Mouse (Mus musculus) forebrain, embryonic 12.5 days (tissue): ENCODE data around the gene Ube2z. TPM values are rescaled to one million over a fixed set of nuclear protein-coding genes. Genes with fewer than 3 reads are reported as not detected.

Experiments
- ATAC-seq: fragments of 200-750 bp; cut with Nextera tagmentation; 2 replicates; pipeline ENCODE4 v1.8.0; 2017; ENCODE audit warnings: moderate TSS enrichment; ENCODE audit not compliant: low FRiP score
- H3K27ac ChIP-seq: fragments of 300-500 bp; sonication (generic); 2 replicates; pipeline ENCODE4 v1.5.1; 2016; ENCODE audit warnings: mild to moderate bottlenecking
- H3K27me3 ChIP-seq: fragments of 300-500 bp; sonication (generic); 2 replicates; pipeline ENCODE4 v1.6.1; 2016; ENCODE audit warnings: mild to moderate bottlenecking
- H3K36me3 ChIP-seq: fragments of 300-500 bp; sonication (generic); replicated peaks from 2 replicates; pipeline ENCODE4 v1.6.1; 2016; ENCODE audit warnings: mild to moderate bottlenecking
- H3K4me1 ChIP-seq: fragments of 300-500 bp; sonication (generic); 2 replicates; pipeline ENCODE4 v1.6.1; 2016
- H3K4me2 ChIP-seq: fragments of 300-500 bp; sonication (generic); 2 replicates; pipeline ENCODE4 v1.6.1; 2016; ENCODE audit warnings: mild to moderate bottlenecking, moderate library complexity
- H3K4me3 ChIP-seq: fragments of 300-500 bp; sonication (generic); replicated peaks from 2 replicates; pipeline ENCODE4 v1.5.1; 2016; ENCODE audit warnings: mild to moderate bottlenecking
- H3K9ac ChIP-seq: fragments of 300-500 bp; sonication (generic); 2 replicates; pipeline ENCODE4 v1.6.1; 2016; ENCODE audit warnings: mild to moderate bottlenecking
- H3K9me3 ChIP-seq: fragments of 300-500 bp; sonication (generic); 2 replicates; pipeline ENCODE4 v1.6.1; 2016
- WGBS: fragments of 180-500 bp; shearing (Covaris S2); methylation state at CpG from one replicate; pipeline ENCODE4 v1.1.7; 2016; 5-methylcytosine and 5-hydroxymethylcytosine counted together
- polyA plus RNA-seq: library from polyadenylated mRNA; unstranded; fragments of >200 nt; fragmentation: Nextera tagmentation; extraction: Ambion mirVana; gene quantifications from 2 replicates; pipeline ENCODE4 v1.2.1, GENCODE M21; 2016

Ube2z gene
- polyA plus RNA-seq, 1 experiment from 2014 or later, result 30.4 TPM

DNA sequence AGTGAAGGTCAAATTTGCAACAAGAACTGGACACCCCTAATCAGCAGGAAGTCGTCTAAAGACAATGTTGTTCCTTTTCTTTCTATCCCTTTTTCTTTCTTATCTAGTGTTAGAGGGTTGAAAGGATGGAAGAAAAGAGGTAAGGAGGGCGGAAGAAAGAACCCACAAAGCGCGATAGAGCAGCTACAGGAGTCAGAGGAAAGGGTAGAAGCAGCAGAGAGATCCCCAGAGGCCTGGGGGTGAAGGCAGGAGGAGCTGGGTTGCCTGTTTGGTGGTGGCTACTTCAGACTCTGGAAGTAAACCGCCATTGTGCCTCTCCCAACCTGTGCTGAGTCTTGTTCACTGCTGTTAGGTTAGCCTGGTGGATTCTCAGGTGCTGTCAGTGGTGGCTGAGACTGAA is 37.1 kb downstream of the Ube2z start:
- Histone ChIP-seq H3K4me1 (no peaks in the 10 kb centered on the region), H3K27ac (no peak overlapping the region), H3K36me3 (no peaks in the 10 kb centered on the region), H3K4me2 (no peak overlapping the region), H3K27me3 (0 out of 2 replicates have a peak, but pooled peaks cover 11% of the 10 kb centered on the region), H3K9ac (no peak overlapping the region), H3K9me3 (no peaks in the 10 kb centered on the region), H3K4me3 (no peak overlapping the region)
- 70% methylated on average over 5 of the region's 5 CpGs for WGBS
- no peak for ATAC-seq

DNA sequence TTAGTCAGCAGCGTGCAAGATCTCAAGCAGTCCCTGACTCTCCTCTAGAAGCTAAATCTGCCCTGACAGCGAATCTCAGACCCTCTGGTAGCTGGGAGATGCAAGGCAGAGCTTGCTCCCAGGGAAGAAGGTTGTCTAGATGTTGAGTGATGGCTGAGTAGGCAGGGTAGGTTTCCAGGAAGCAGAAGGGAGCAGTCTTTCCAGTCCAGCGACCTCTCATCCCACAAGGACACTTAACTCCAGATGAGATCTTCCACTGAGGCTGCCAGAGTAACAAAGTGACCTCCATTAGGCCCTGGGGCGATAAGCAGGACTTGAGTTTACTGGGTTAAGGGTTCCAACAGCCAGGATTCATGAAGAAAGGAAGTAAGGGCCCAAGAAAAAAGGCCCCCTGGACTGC is 44.6 kb downstream of the Ube2z start:
- H3K36me3 ChIP-seq, result no peaks in the 10 kb centered on the region
- 69% methylated on average over 4 of the region's 4 CpGs for WGBS
- H3K4me1 ChIP-seq, result no peaks in the 10 kb centered on the region; the same call in 1 of the 2 replicates
- ATAC-seq, result no peak
- H3K4me3 ChIP-seq, result no peak overlapping the region
- H3K27me3 ChIP-seq, result no peaks in the 10 kb centered on the region
- no peaks in the 10 kb centered on the region for H3K9me3 ChIP-seq
- no peak overlapping the region for H3K4me2 ChIP-seq
- H3K9ac ChIP-seq, result no peak overlapping the region
- H3K27ac ChIP-seq, result no peak overlapping the region

DNA sequence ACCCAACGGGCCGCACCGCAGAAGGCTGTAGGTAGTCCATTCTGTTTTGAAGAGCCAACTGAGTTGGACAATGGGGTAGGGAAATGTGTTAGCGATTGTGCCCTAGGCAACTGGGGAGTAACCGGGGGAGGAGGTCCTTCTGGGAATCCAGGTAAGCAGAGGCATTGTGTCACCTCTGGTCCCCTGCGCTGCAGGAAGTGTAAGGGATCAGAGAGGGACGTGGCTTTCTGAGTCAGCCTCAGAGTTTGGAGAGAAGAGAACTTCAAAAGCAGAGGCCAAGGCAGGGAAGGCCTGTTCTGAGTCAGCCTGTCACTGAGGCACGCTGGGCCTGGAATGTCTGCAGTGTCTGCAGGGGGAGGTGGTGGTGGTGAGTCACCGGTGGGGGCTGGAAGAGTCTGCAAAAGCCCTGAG is 47.2 kb downstream of the Ube2z start:
- Histone ChIP-seq H3K4me2 (no peak overlapping the region), H3K4me3 (no peak overlapping the region), H3K27me3 (no peaks in the 10 kb centered on the region), H3K9me3 (no peaks in the 10 kb centered on the region), H3K9ac (no peak overlapping the region), H3K4me1 (peaks cover 2% of the 10 kb centered on the region; the same call in 1 of the 2 replicates), H3K27ac (no peak overlapping the region), H3K36me3 (no peaks in the 10 kb centered on the region)
- WGBS, result 14% methylated on average over 9 of the region's 9 CpGs
- ATAC-seq, result no peak

DNA sequence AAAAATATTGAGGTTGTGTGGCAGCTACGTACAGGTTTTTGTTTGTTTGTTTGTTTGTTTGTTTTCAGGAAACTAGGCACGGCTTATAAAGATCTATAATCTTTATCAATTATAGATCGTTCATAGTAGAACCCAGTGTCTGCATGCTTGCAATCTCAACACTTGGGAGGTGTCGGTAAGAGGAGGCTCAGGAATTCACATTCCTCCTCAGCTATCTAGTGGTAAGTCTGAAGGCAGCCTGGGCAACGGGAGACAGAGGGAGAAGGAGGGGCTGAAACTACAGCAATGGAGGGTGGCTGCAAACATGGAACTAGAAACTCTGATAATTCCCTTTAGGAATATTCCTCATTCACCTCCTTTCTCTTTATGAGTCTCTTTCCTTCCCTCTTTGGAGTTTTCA is 49.8 kb downstream of the Ube2z start:
- Histone ChIP-seq H3K27me3 (no peaks in the 10 kb centered on the region), H3K27ac (no peak overlapping the region), H3K9ac (no peak overlapping the region), H3K4me2 (no peak overlapping the region), H3K4me1 (peaks cover 10% of the 10 kb centered on the region; the same call in 1 of the 2 replicates), H3K4me3 (no peak overlapping the region), H3K9me3 (no peaks in the 10 kb centered on the region), H3K36me3 (no peaks in the 10 kb centered on the region)
- no peak for ATAC-seq
- WGBS, result 62% methylated on average over 5 of the region's 5 CpGs

DNA sequence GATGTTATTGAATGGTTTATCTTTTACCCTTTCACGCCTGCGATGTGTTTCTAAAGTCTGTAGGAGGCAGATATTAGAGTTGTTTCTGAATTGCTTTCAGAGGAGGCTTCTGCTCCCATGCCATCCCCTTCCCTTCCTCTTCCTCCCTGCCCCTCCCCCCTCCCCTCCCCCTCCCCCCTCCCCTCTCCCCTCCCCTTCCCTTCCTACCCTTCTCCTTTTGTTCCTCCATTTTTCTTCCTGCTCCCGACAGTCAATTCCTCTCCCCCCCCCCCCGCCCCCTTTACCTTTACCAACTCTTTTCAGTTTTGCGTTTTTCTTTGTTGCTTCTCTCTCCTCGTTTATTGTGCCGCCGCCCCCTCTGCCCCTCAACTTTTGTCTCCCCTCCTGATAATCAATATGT is 53.2 kb downstream of the Ube2z start:
- H3K9ac ChIP-seq, result no peak overlapping the region
- peaks cover 14% of the 10 kb centered on the region for H3K4me1 ChIP-seq
- H3K4me3 ChIP-seq, result 0 out of 2 replicates have a peak overlapping the region, but pooled peaks have one; percentile 16
- no peaks in the 10 kb centered on the region for H3K9me3 ChIP-seq
- peak overlapping the region; percentile 45 for H3K4me2 ChIP-seq
- no peaks in the 10 kb centered on the region for H3K36me3 ChIP-seq
- H3K27me3 ChIP-seq, result no peaks in the 10 kb centered on the region
- no peak for ATAC-seq
- 9% methylated on average over 3 of the region's 8 CpGs for WGBS
- H3K27ac ChIP-seq, result no peak overlapping the region

DNA sequence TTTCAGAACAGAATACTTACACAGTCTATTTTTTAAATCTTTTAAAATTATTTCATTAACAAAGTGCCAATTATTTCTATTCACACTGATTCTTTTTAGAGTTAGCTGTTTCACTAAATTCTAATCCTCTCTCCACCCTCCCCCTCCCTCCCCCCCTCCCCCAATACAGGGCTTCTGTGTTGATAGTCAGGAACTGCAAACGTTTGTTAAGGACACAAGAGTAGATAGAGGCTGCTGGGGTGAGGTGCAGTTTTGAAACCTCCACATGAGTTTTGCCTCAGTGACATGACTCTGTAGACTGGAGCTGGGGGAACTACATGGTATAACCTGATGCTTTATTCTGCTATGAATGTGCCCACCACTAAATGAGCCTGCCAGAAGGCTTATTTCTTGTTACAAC is 56.4 kb downstream of the Ube2z start:
- no peak overlapping the region for H3K4me3 ChIP-seq
- 0% methylated on average over 1 of the region's 1 CpGs for WGBS
- H3K36me3 ChIP-seq, result no peaks in the 10 kb centered on the region
- H3K9me3 ChIP-seq, result no peaks in the 10 kb centered on the region
- peaks cover 14% of the 10 kb centered on the region for H3K4me1 ChIP-seq
- no peaks in the 10 kb centered on the region for H3K27me3 ChIP-seq
- no peak overlapping the region for H3K27ac ChIP-seq
- H3K4me2 ChIP-seq, result no peak overlapping the region
- no peak overlapping the region for H3K9ac ChIP-seq
- no peak for ATAC-seq

DNA sequence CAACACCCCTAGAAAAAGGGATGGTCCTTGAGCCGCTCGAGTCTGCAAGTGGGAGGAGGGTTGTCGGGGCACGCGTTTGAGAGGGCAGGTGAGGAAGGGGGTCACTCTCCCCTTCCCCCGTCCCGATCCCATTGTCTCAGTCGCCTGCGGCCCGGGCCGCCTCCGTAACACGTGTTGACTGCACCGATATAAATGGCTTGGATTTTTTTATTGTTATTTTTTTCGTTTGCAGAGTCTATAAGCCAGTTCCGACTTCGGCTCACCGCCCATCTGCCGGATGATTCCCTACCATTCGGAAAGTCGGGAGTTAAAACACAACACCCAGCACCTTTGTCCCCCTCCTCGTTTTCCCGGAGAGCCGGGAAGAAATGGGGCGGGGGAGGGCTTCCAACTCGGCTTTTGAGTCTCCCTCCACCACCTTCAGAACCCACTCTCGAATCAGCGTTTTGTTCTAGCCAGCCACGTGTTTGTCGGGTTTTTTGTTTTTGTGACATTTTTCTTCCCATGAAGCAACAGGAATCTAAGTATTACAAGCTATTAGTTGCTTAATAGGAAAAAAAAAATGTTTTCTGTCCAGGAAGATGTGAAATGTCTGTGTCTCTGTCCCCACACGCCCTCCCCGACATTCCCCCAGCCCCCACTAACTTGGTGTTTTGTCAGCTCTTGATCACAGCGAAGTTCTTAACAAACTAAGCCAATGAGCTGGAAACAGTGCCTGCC is 57.5 kb downstream of the Ube2z start:
- H3K4me1 ChIP-seq, result peaks cover 18% of the 10 kb centered on the region
- H3K9me3 ChIP-seq, result no peaks in the 10 kb centered on the region
- no peaks in the 10 kb centered on the region for H3K27me3 ChIP-seq
- H3K27ac ChIP-seq, result peak overlapping the region; percentile 99
- peak overlapping the region; percentile 81 for H3K4me2 ChIP-seq
- H3K9ac ChIP-seq, result peak overlapping the region; percentile 94
- under 1% methylated on average over 33 of the region's 33 CpGs for WGBS
- H3K4me3 ChIP-seq, result peak overlapping the region; percentile 96
- ATAC-seq, result no peak
- H3K36me3 ChIP-seq, result no peaks in the 10 kb centered on the region

DNA sequence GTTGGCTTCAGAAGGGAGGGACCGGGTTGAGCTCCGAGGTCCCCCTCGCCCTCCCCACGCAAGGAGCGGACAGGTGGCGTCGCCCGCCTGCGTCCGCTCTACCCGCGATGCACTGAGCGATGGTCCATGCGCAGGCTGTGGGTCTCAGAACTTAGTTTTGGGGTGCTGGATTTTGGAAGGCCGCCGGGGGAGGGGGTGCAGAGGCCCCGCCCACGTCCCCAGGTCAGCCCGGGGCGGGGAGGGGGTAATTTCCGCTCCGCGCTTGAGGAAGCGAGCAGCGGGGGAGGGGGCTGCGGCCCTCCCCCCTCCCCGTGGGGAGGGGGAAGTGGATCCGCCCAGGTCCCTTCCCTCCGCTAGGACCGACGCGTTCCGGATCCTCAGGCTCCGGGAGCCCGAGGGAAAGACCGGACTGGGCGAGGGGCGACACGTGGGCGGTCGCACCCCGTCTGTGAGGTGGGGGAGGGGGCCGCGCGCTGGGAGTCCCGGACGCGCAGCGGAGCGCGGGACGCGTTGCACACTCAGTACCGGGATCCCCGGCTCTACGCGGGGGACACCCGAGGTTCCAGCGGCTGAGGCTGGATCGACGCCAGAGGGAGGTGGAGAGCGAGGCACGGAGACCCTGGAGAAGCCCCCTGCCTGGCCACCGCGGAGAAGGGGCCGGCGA is 58.2 kb downstream of the Ube2z start:
- no peaks in the 10 kb centered on the region for H3K36me3 ChIP-seq
- peak overlapping the region; percentile 81 for H3K4me2 ChIP-seq
- peak; percentile 89 for ATAC-seq
- H3K4me3 ChIP-seq, result peak overlapping the region; percentile 96
- H3K9me3 ChIP-seq, result no peaks in the 10 kb centered on the region
- peaks cover 21% of the 10 kb centered on the region for H3K4me1 ChIP-seq
- peak overlapping the region; percentile 99 for H3K27ac ChIP-seq
- peak overlapping the region; percentile 94 for H3K9ac ChIP-seq
- H3K27me3 ChIP-seq, result no peaks in the 10 kb centered on the region
- WGBS, result under 1% methylated on average over 66 of the region's 67 CpGs

DNA sequence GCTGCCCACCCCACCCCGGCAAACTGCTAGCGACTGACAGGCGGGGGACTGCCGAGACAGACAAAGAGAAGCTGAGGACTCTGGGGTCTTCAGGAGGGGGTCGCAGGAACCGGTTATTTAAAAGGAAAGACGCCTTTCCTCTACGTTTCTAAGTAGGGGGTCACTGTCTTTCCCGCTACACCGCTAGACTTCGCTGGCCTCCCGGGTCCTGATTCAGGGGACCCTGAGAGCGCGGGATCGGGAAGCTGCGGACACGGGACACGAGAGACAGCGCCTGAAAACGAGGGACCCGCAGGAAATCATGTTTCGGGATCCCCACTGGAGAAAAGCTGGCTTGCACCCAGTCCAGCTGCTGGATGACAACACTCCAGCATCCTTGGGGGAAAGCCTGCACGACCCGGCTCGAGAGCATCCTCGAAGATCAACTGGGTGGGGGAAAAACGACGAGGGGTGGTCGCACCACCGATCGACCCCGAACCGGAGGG is 58.8 kb downstream of the Ube2z start:
- peak overlapping the region; percentile 99 for H3K27ac ChIP-seq
- peak overlapping the region; percentile 81 for H3K4me2 ChIP-seq
- peaks cover 25% of the 10 kb centered on the region for H3K4me1 ChIP-seq
- WGBS, result under 1% methylated on average over 33 of the region's 33 CpGs
- H3K9ac ChIP-seq, result peak overlapping the region; percentile 94
- peak; percentile 34 for ATAC-seq
- H3K4me3 ChIP-seq, result peak overlapping the region; percentile 96
- no peaks in the 10 kb centered on the region for H3K9me3 ChIP-seq
- no peaks in the 10 kb centered on the region for H3K27me3 ChIP-seq
- no peaks in the 10 kb centered on the region for H3K36me3 ChIP-seq

DNA sequence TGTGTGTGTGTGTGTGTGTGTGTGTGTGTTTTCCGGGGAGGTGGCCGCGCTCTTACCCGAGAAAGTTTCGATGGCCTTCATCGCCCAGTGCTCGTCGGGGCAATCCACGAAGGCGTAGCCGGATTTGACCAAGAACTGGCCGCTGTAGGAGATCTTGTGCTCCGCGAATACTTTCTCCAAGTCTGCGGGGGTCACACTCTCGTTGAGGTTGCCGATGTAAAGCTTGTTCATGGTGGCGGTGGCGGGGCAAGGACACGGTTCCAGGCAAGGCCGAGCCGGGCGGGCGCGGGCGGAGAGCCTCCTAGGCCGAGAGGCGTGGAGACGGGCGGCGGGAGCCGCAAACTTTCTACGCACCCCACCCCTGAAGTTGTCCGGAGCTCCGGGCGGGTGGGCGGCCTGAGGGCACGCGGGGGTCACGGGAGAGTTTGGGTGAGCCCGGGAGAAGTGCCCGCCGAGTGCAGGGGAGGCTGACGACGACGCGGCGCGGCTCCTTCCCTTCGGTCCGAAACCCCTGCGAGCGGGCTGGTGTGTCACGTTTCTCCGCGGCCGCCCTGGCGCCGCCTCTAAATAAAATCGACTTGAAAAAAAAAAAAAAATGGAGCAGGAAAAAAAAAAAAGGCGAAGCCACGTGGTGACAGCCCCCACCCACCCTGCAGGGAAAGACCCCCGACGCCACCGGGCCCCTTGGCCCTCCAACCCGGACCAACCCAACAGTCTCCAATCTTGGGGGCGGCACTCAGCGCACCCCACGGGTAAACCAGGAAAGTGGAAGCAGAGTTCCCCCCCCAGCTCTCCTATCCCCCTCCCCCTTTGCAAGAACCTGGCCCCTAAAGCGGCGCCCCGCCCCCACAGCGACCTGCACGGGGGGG is 59.6 kb downstream of the Ube2z start, which contains the start of gene Igf2bp1:
Igf2bp1 (minus strand) TSS at position 538 of the 869 bp plus-strand sequence.
- peaks cover 31% of the 10 kb centered on the region for H3K4me1 ChIP-seq
- H3K9me3 ChIP-seq, result no peaks in the 10 kb centered on the region
- H3K4me3 ChIP-seq, result peak within 1 kb of the TSS; percentile 96
- peak within 1 kb of the TSS; percentile 94 for H3K9ac ChIP-seq
- peak; percentile 67 for ATAC-seq
- no peaks in the 10 kb centered on the region for H3K36me3 ChIP-seq
- WGBS, result under 1% methylated on average over 66 of the region's 74 CpGs
- H3K27ac ChIP-seq, result peak within 1 kb of the TSS; percentile 99
- H3K27me3 ChIP-seq, result no peaks in the 10 kb centered on the region
- peak within 1 kb of the TSS; percentile 81 for H3K4me2 ChIP-seq

DNA sequence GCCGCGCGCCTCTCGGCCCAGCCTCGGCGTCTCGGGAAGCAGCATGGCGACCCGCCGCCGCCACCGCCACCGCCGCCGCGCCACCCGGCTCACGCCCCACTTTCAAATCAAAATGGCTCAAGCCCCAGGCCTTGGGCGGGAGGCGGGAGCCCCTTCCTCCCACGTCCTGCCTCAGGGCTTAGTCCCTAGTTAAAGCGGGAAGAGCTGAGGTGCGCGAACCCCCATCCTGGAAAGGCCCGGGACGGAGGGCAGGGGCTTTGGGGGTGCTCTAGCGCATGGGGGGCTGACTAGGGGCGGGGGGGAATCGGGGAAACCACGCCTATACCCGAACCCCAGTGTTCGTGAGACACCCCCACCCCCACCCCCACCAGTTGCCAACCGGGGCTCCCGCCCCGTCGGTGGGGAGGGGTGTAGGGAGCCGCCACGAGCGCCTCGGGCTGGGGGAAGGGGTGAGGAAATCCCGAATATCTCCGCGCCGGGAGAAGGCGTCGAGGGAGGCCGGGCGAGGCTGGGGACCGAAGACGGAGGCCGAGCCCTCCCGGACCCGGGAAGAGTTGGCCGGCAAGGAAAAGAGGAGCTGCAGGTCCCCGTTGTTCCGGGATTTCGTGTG is 60.3 kb downstream of the Ube2z start:
- ATAC-seq, result peak; percentile 13

More for the DNA sequence above, 60.3 kb downstream of the Ube2z start:
- peaks cover 32% of the 10 kb centered on the region for H3K4me1 ChIP-seq
- WGBS, result under 1% methylated on average over 57 of the region's 57 CpGs
- no peaks in the 10 kb centered on the region for H3K27me3 ChIP-seq
- peak overlapping the region; percentile 99 for H3K27ac ChIP-seq
- H3K9me3 ChIP-seq, result no peaks in the 10 kb centered on the region
- peak overlapping the region; percentile 96 for H3K4me3 ChIP-seq
- H3K4me2 ChIP-seq, result peak overlapping the region; percentile 81
- peak overlapping the region; percentile 94 for H3K9ac ChIP-seq
- H3K36me3 ChIP-seq, result no peaks in the 10 kb centered on the region
